Comparison of ENCODE assay signal across 11 mouse cellular contexts in the genomic region with DNA sequence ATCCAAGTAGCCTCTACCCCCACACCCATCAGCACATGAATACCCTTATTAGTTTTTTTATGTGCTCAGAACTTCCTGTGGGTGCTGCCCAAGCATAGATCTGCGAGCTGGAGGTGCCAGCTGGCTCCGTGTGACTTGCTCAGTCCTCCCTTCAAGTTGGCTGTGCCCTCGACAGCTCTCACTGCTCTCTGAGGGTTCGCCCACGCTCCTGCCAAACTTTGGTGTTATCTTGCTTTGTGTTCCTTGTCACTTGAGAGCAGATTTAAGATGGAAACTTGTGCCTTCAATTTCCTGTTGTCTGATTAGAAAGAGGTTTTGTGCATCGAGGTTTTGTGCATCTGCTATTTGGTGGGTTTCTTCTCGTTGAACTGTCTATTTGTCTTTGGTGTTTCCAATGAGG.
A peak's percentile ranks its signal among the peaks of the same experiment; 100 is the strongest.
DNase-seq lines count a peak whose midpoint lies in the region; ATAC-seq and TF ChIP-seq lines count a peak whose summit lies in the region.
"Had no signal": no experiment of that assay in that cellular context is flagged by ENCODE, and none has a peak within 500 bp of the region (broad histone marks: within the 10 kb centered on the region; RNA-seq: fewer than 3 reads in every experiment).

No protein-coding gene starts in this region.

- TF ChIP-seq CTCF in left cerebral cortex, adult 2 months (IDR thresholded peaks at IDR 0.05), result no peak

- 25% methylated on average over 7 of the region's 7 CpGs for WGBS in heart, embryonic 15.5 days

- peak; percentile 42 for DNase-seq in left cerebral cortex, postnatal 4 days
- DNase-seq in left cerebral cortex, adult 2 months (ENCODE audit: extremely low spot score in 1 of 2, low spot score in 2 of 2), result no peak
- peak; percentile 70 for DNase-seq in T-cell, adult 2 months (ENCODE audit: low spot score)
- DNase-seq in thymus, adult 18-20 months, result peak; percentile 20 to 57
- no peak for DNase-seq in left cerebral cortex, postnatal 36 days (ENCODE audit: low spot score in 2 of 2)
- no peak for DNase-seq in cerebellum, postnatal 36 days
- DNase-seq in left cerebral cortex, postnatal 14 days (ENCODE audit: low spot score in 2 of 2), result no peak
- DNase-seq: gastrocnemius, adult 2 months; kidney, adult 8-10 months had no signal

- H3K27ac ChIP-seq in left cerebral cortex, adult 2 months, result no peak overlapping the region
- peak overlapping the region; percentile 58 for H3K27ac ChIP-seq in heart, embryonic 15.5 days
- H3K27ac ChIP-seq: embryonic facial prominence, embryonic 13.5 days; gastrocnemius, adult 2 months had no signal

- H3K4me2 ChIP-seq in heart, embryonic 15.5 days, result no peak overlapping the region
- H3K4me2 ChIP-seq: embryonic facial prominence, embryonic 13.5 days had no signal

- peaks cover 64% of the 10 kb centered on the region for H3K4me1 ChIP-seq in heart, embryonic 15.5 days (replicated peaks)

- ATAC-seq in heart, embryonic 15.5 days (replicated peaks; ENCODE audit: insufficient number of reproducible peaks, insufficient read depth, low FRiP score, low read depth), result no peak

- H3K9ac ChIP-seq in heart, embryonic 15.5 days, result no peak overlapping the region
- H3K9ac ChIP-seq: embryonic facial prominence, embryonic 13.5 days had no signal

- H3K9me3 ChIP-seq in heart, embryonic 15.5 days (replicated peaks), result no peaks in the 10 kb centered on the region
- H3K9me3 ChIP-seq: embryonic facial prominence, embryonic 13.5 days had no signal

- intact Hi-C loops in left cerebral cortex, postnatal 4 days (cut with DNase I), result no loop called here
- intact Hi-C loops in left cerebral cortex, adult 2 months (cut with DNase I), result no loop called here
- intact Hi-C loops in left cerebral cortex, postnatal 36 days (cut with DNase I), result no loop called here
- intact Hi-C loops in left cerebral cortex, postnatal 14 days (cut with DNase I), result no loop called here

- peaks cover 3% of the 10 kb centered on the region for H3K36me3 ChIP-seq in heart, embryonic 15.5 days
- H3K36me3 ChIP-seq: embryonic facial prominence, embryonic 13.5 days had no signal

- H3K27me3 ChIP-seq in heart, embryonic 15.5 days, result no peaks in the 10 kb centered on the region
- H3K27me3 ChIP-seq: embryonic facial prominence, embryonic 13.5 days had no signal

- H3K4me3 ChIP-seq in left cerebral cortex, adult 2 months, result no peak overlapping the region
- no peak overlapping the region for H3K4me3 ChIP-seq in heart, embryonic 15.5 days
- H3K4me3 ChIP-seq: embryonic facial prominence, embryonic 13.5 days; gastrocnemius, adult 2 months had no signal

Comparison
In these comparisons a context has a peak if more than half of its experiments do, and no peak if none do; other contexts are left out.
1. DNase-seq: peak in left cerebral cortex, postnatal 4 days (single experiment), T-cell, adult 2 months (single experiment) and thymus, adult 18-20 months (2 of 2); none in left cerebral cortex, adult 2 months (0 of 2), left cerebral cortex, postnatal 36 days (0 of 2), cerebellum, postnatal 36 days (0 of 2) and left cerebral cortex, postnatal 14 days (0 of 2).